Mouse (Mus musculus): ENCODE data around the gene Atp8a1.

- peak; percentile 43 for TF ChIP-seq CTCF (IDR thresholded peaks at IDR 0.05; ENCODE audit: low read depth)
- no peak for TF ChIP-seq EP300 (optimal IDR thresholded peaks at IDR 0.05)
These were observed 82.4 kb downstream of the Atp8a1 start for GRCm38 (mm10) chr5:67764798-67765197.
